Mouse (Mus musculus): ENCODE data around the gene 4930469K13Rik. TPM values are rescaled to one million over a fixed set of nuclear protein-coding genes. Genes with fewer than 3 reads are reported as not detected.

The 4930469K13Rik gene
- polyA plus RNA-seq, 1 experiment from 2014 or later: not detected

- Histone ChIP-seq H3K4me3 (ENCODE audit: low read length) (no peak overlapping the region), H3K4me1 (ENCODE audit: control insufficient read depth, insufficient read depth, low read length) (no peaks in the 10 kb centered on the region), H3K9ac (ENCODE audit: low read depth, low read length) (no peak overlapping the region), H3K9me3 (ENCODE audit: control insufficient read depth, low read length) (0 out of 2 replicates have a peak, but pooled peaks cover 2% of the 10 kb centered on the region), H3K27ac (ENCODE audit: low read depth, low read length) (no peak overlapping the region), H3K27me3 (ENCODE audit: control insufficient read depth, insufficient read depth, low read length) (no peaks in the 10 kb centered on the region), H3K36me3 (ENCODE audit: control insufficient read depth, insufficient read depth, low read length) (no peaks in the 10 kb centered on the region), H3K4me2 (replicated peaks; ENCODE audit: low read depth, low read length) (no peak overlapping the region)
- no peak for ATAC-seq (ENCODE audit: low FRiP score, low TSS enrichment)
These were observed 27.8 kb downstream of the 4930469K13Rik start for GRCm38 (mm10) chr11:34070596-34070995.

GRCm38 (mm10) chr11:34063702-34064485 is 34.5 kb downstream of the 4930469K13Rik start:
- Histone ChIP-seq H3K9me3 (ENCODE audit: control insufficient read depth, low read length) (0 out of 2 replicates have a peak, but pooled peaks cover 2% of the 10 kb centered on the region), H3K4me3 (ENCODE audit: low read length) (no peak overlapping the region), H3K4me1 (ENCODE audit: control insufficient read depth, insufficient read depth, low read length) (no peaks in the 10 kb centered on the region), H3K27ac (ENCODE audit: low read depth, low read length) (no peak overlapping the region), H3K27me3 (ENCODE audit: control insufficient read depth, insufficient read depth, low read length) (no peaks in the 10 kb centered on the region), H3K4me2 (replicated peaks; ENCODE audit: low read depth, low read length) (no peak overlapping the region), H3K36me3 (ENCODE audit: control insufficient read depth, insufficient read depth, low read length) (no peaks in the 10 kb centered on the region), H3K9ac (ENCODE audit: low read depth, low read length) (no peak overlapping the region)
- 52% methylated on average over 5 of the region's 5 CpGs for WGBS
- no peak; the same call in 1 of the 2 replicates for ATAC-seq (ENCODE audit: low FRiP score, low TSS enrichment)

- Histone ChIP-seq H3K4me3 (ENCODE audit: low read length) (no peak overlapping the region), H3K27me3 (ENCODE audit: control insufficient read depth, insufficient read depth, low read length) (no peaks in the 10 kb centered on the region), H3K36me3 (ENCODE audit: control insufficient read depth, insufficient read depth, low read length) (no peaks in the 10 kb centered on the region), H3K9ac (ENCODE audit: low read depth, low read length) (no peak overlapping the region), H3K27ac (ENCODE audit: low read depth, low read length) (no peak overlapping the region), H3K4me1 (ENCODE audit: control insufficient read depth, insufficient read depth, low read length) (no peaks in the 10 kb centered on the region), H3K9me3 (ENCODE audit: control insufficient read depth, low read length) (0 out of 2 replicates have a peak, but pooled peaks cover 2% of the 10 kb centered on the region), H3K4me2 (replicated peaks; ENCODE audit: low read depth, low read length) (no peak overlapping the region)
- WGBS: 73% methylated on average over 2 of the region's 2 CpGs
- no peak for ATAC-seq (ENCODE audit: low FRiP score, low TSS enrichment)
These were observed 35.1 kb downstream of the 4930469K13Rik start for GRCm38 (mm10) chr11:34063257-34063656.

GRCm38 (mm10) chr11:34061740-34062139 is 36.6 kb downstream of the 4930469K13Rik start:
- Histone ChIP-seq H3K4me3 (ENCODE audit: low read length) (no peak overlapping the region), H3K9me3 (ENCODE audit: control insufficient read depth, low read length) (0 out of 2 replicates have a peak, but pooled peaks cover 2% of the 10 kb centered on the region), H3K9ac (ENCODE audit: low read depth, low read length) (no peak overlapping the region), H3K4me2 (replicated peaks; ENCODE audit: low read depth, low read length) (no peak overlapping the region), H3K36me3 (ENCODE audit: control insufficient read depth, insufficient read depth, low read length) (no peaks in the 10 kb centered on the region), H3K27ac (ENCODE audit: low read depth, low read length) (no peak overlapping the region), H3K27me3 (ENCODE audit: control insufficient read depth, insufficient read depth, low read length) (no peaks in the 10 kb centered on the region), H3K4me1 (ENCODE audit: control insufficient read depth, insufficient read depth, low read length) (no peaks in the 10 kb centered on the region)
- 70% methylated on average over 6 of the region's 6 CpGs for WGBS
- ATAC-seq (ENCODE audit: low FRiP score, low TSS enrichment): no peak

GRCm38 (mm10) chr11:34058960-34059359 is 39.4 kb downstream of the 4930469K13Rik start:
- Histone ChIP-seq H3K27ac (ENCODE audit: low read depth, low read length) (no peak overlapping the region), H3K27me3 (ENCODE audit: control insufficient read depth, insufficient read depth, low read length) (no peaks in the 10 kb centered on the region), H3K4me3 (ENCODE audit: low read length) (no peak overlapping the region), H3K36me3 (ENCODE audit: control insufficient read depth, insufficient read depth, low read length) (no peaks in the 10 kb centered on the region), H3K4me1 (ENCODE audit: control insufficient read depth, insufficient read depth, low read length) (no peaks in the 10 kb centered on the region), H3K9me3 (ENCODE audit: control insufficient read depth, low read length) (no peaks in the 10 kb centered on the region), H3K4me2 (replicated peaks; ENCODE audit: low read depth, low read length) (no peak overlapping the region), H3K9ac (ENCODE audit: low read depth, low read length) (no peak overlapping the region)
- no peak for ATAC-seq (ENCODE audit: low FRiP score, low TSS enrichment)
- WGBS: 95% methylated on average over 6 of the region's 6 CpGs

GRCm38 (mm10) chr11:34058332-34058731 is 40.0 kb downstream of the 4930469K13Rik start:
- H3K4me1 ChIP-seq (ENCODE audit: control insufficient read depth, insufficient read depth, low read length): no peaks in the 10 kb centered on the region
- H3K36me3 ChIP-seq (ENCODE audit: control insufficient read depth, insufficient read depth, low read length): no peaks in the 10 kb centered on the region
- no peak overlapping the region for H3K4me3 ChIP-seq (ENCODE audit: low read length)
- no peaks in the 10 kb centered on the region for H3K27me3 ChIP-seq (ENCODE audit: control insufficient read depth, insufficient read depth, low read length)
- no peak for ATAC-seq (ENCODE audit: low FRiP score, low TSS enrichment)
- no peak overlapping the region for H3K9ac ChIP-seq (ENCODE audit: low read depth, low read length)
- H3K27ac ChIP-seq (ENCODE audit: low read depth, low read length): no peak overlapping the region
- no peaks in the 10 kb centered on the region for H3K9me3 ChIP-seq (ENCODE audit: control insufficient read depth, low read length)
- no peak overlapping the region for H3K4me2 ChIP-seq (replicated peaks; ENCODE audit: low read depth, low read length)

- no peaks in the 10 kb centered on the region for H3K4me1 ChIP-seq (ENCODE audit: control insufficient read depth, insufficient read depth, low read length)
- no peak overlapping the region for H3K4me3 ChIP-seq (ENCODE audit: low read length)
- H3K9ac ChIP-seq (ENCODE audit: low read depth, low read length): no peak overlapping the region
- ATAC-seq (ENCODE audit: low FRiP score, low TSS enrichment): no peak
- no peaks in the 10 kb centered on the region for H3K27me3 ChIP-seq (ENCODE audit: control insufficient read depth, insufficient read depth, low read length)
- H3K36me3 ChIP-seq (ENCODE audit: control insufficient read depth, insufficient read depth, low read length): no peaks in the 10 kb centered on the region
- H3K4me2 ChIP-seq (replicated peaks; ENCODE audit: low read depth, low read length): no peak overlapping the region
- H3K9me3 ChIP-seq (ENCODE audit: control insufficient read depth, low read length): no peaks in the 10 kb centered on the region
- WGBS: 84% methylated on average over 1 of the region's 1 CpGs
- H3K27ac ChIP-seq (ENCODE audit: low read depth, low read length): no peak overlapping the region
These were observed 41.6 kb downstream of the 4930469K13Rik start for GRCm38 (mm10) chr11:34056715-34057114.

- Histone ChIP-seq H3K4me3 (ENCODE audit: low read length) (no peak overlapping the region), H3K36me3 (ENCODE audit: control insufficient read depth, insufficient read depth, low read length) (no peaks in the 10 kb centered on the region), H3K9me3 (ENCODE audit: control insufficient read depth, low read length) (no peaks in the 10 kb centered on the region), H3K27me3 (ENCODE audit: control insufficient read depth, insufficient read depth, low read length) (no peaks in the 10 kb centered on the region), H3K27ac (ENCODE audit: low read depth, low read length) (no peak overlapping the region), H3K9ac (ENCODE audit: low read depth, low read length) (no peak overlapping the region), H3K4me1 (ENCODE audit: control insufficient read depth, insufficient read depth, low read length) (no peaks in the 10 kb centered on the region), H3K4me2 (replicated peaks; ENCODE audit: low read depth, low read length) (no peak overlapping the region)
- 79% methylated on average over 7 of the region's 7 CpGs for WGBS
- ATAC-seq (ENCODE audit: low FRiP score, low TSS enrichment): no peak
These were observed 44.2 kb downstream of the 4930469K13Rik start for GRCm38 (mm10) chr11:34054031-34054727.
